Mouse (Mus musculus): ENCODE results near the gene Stip1. TPM values are rescaled to one million over a fixed set of nuclear protein-coding genes. Genes with fewer than 3 reads are reported as not detected.

The Stip1 gene
- total and polyA plus RNA-seq, 3 experiments: 178 to 314 (median 202) TPM

GRCm38 (mm10) chr19:7066034-7066827 lies 26.5 kb upstream of the Stip1 start:
- H3K4me3 ChIP-seq (replicated peaks in 1 of 3; ENCODE audit: low read depth in 2 of 3, low read length in 2 of 3, poor library complexity in 1 of 3): no peak overlapping the region
- no peak overlapping the region for H3K4me2 ChIP-seq (ENCODE audit: insufficient read depth, low read depth, poor library complexity, severe bottlenecking)
- no peak overlapping the region for H3K9ac ChIP-seq (ENCODE audit: insufficient read depth, low read depth)
- H3K79me2 ChIP-seq (replicated peaks; ENCODE audit: control insufficient read depth, extremely low read depth, insufficient read depth, poor library complexity, severe bottlenecking): no peaks in the 10 kb centered on the region
- in situ Hi-C loops (cut with MboI; ENCODE audit: low pct_ligation_motif_present, low pct_unique_long_range_greater_than_20kb, low sequenced_read_pairs): loop anchor here (25.0 kb wide), 1 partner anchor 346 kb away; the partner anchor contains the start of gene 2700081O15Rik
- dilution Hi-C loops (cut with MboI; ENCODE audit: extremely low pct_ligation_motif_present, extremely low pct_unique_long_range_greater_than_20kb, low sequenced_read_pairs): no loop called here
- peaks cover 12 to 14% of the 10 kb centered on the region in 2 experiments for H3K4me1 ChIP-seq (ENCODE audit: control insufficient read depth in 1 of 2, insufficient read depth in 2 of 2)
- TF ChIP-seq CHD1 (IDR thresholded peaks at IDR 0.05; ENCODE audit: low read depth, low read length) (no peak), MXI1 (IDR thresholded peaks at IDR 0.05; ENCODE audit: low read depth, low read length) (no peak), PAX5 (IDR thresholded peaks at IDR 0.05; ENCODE audit: low read length) (no peak), SIN3A (IDR thresholded peaks at IDR 0.05; ENCODE audit: low read length) (no peak), POLR2AphosphoS2 (IDR thresholded peaks at IDR 0.05; ENCODE audit: low read depth, low read length) (no peak), NELFE (IDR thresholded peaks at IDR 0.05; ENCODE audit: low read depth, low read length) (no peak), USF2 (conservative IDR thresholded peaks at IDR 0.05; ENCODE audit: low read depth, low read length) (no peak), IRF4 (IDR thresholded peaks at IDR 0.05; ENCODE audit: low read depth, low read length) (no peak), TBP (conservative IDR thresholded peaks at IDR 0.05; ENCODE audit: low read depth, low read length) (no peak), EP300 (IDR thresholded peaks at IDR 0.05; ENCODE audit: low read length) (no peak), TCF12 (IDR thresholded peaks at IDR 0.05; ENCODE audit: low read depth, low read length) (no peak), CTCF (conservative IDR thresholded peaks at IDR 0.05 in 1 of 2, IDR thresholded peaks at IDR 0.05 in 1 of 2; ENCODE audit: low read depth in 2 of 2, low read length in 2 of 2) (no peak), E2F4 (IDR thresholded peaks at IDR 0.05; ENCODE audit: insufficient replicate concordance, low read depth, low read length) (no peak), ZNF384 (IDR thresholded peaks at IDR 0.05; ENCODE audit: low read depth, low read length) (no peak), RAD21 (IDR thresholded peaks at IDR 0.05; ENCODE audit: low read depth, low read length) (no peak), JUN (IDR thresholded peaks at IDR 0.05; ENCODE audit: insufficient read depth, low read depth, low read length) (no peak), ZC3H11A (IDR thresholded peaks at IDR 0.05; ENCODE audit: low read depth, low read length) (no peak), KAT2A (IDR thresholded peaks at IDR 0.05; ENCODE audit: insufficient replicate concordance, low read length) (no peak), MEF2A (IDR thresholded peaks at IDR 0.05; ENCODE audit: borderline replicate concordance, low read depth, low read length) (no peak)
- H3K27ac ChIP-seq (ENCODE audit: insufficient read depth, low read depth): no peak overlapping the region
- H3K27me3 ChIP-seq (replicated peaks): peaks cover 54% of the 10 kb centered on the region
- H3K9me3 ChIP-seq (replicated peaks; ENCODE audit: low read length): no peaks in the 10 kb centered on the region
- H3K36me3 ChIP-seq (replicated peaks in 1 of 2; ENCODE audit: control insufficient read depth in 1 of 2, insufficient read depth in 1 of 2, low read length in 1 of 2): no peaks in the 10 kb centered on the region
- no peak for DNase-seq (ENCODE audit: extremely low read depth)

GRCm38 (mm10) chr19:7064571-7064970 lies 24.8 kb upstream of the Stip1 start:
- TF ChIP-seq RAD21 (IDR thresholded peaks at IDR 0.05; ENCODE audit: low read depth, low read length): peak; percentile 88
- TF ChIP-seq USF2 (conservative IDR thresholded peaks at IDR 0.05; ENCODE audit: low read depth, low read length): no peak
- TF ChIP-seq MYC (IDR thresholded peaks at IDR 0.05; ENCODE audit: low read depth, low read length): 0 out of 2 replicates have a peak, but pooled peaks have one; percentile 33
- no peak for TF ChIP-seq ZMIZ1 (IDR thresholded peaks at IDR 0.05; ENCODE audit: low read depth, low read length)
- TF ChIP-seq SMC3 (IDR thresholded peaks at IDR 0.05; ENCODE audit: low read depth, low read length): peak; percentile 87
- TF ChIP-seq CTCF (conservative IDR thresholded peaks at IDR 0.05 in 1 of 2, IDR thresholded peaks at IDR 0.05 in 1 of 2; ENCODE audit: low read depth in 2 of 2, low read length in 2 of 2): peak; percentile 94 to 97
- H3K9me3 ChIP-seq (replicated peaks; ENCODE audit: low read length): no peaks in the 10 kb centered on the region
- peak; percentile 84 for DNase-seq (ENCODE audit: extremely low read depth)
- in situ Hi-C loops (cut with MboI; ENCODE audit: low pct_ligation_motif_present, low pct_unique_long_range_greater_than_20kb, low sequenced_read_pairs): loop anchor here (25.0 kb wide), 1 partner anchor 348 kb away; the partner anchor contains the start of gene 2700081O15Rik
- no peak overlapping the region for H3K27ac ChIP-seq (ENCODE audit: insufficient read depth, low read depth)
- no peaks in the 10 kb centered on the region for H3K79me2 ChIP-seq (replicated peaks; ENCODE audit: control insufficient read depth, extremely low read depth, insufficient read depth, poor library complexity, severe bottlenecking)
- dilution Hi-C loops (cut with MboI; ENCODE audit: extremely low pct_ligation_motif_present, extremely low pct_unique_long_range_greater_than_20kb, low sequenced_read_pairs): no loop called here
- H3K4me3 ChIP-seq (replicated peaks in 1 of 3; ENCODE audit: low read depth in 2 of 3, low read length in 2 of 3, poor library complexity in 1 of 3): no peak overlapping the region
- H3K27me3 ChIP-seq (replicated peaks): peaks cover 60% of the 10 kb centered on the region
- H3K9ac ChIP-seq (ENCODE audit: insufficient read depth, low read depth): no peak overlapping the region
- no peak overlapping the region for H3K4me2 ChIP-seq (ENCODE audit: insufficient read depth, low read depth, poor library complexity, severe bottlenecking)
- H3K4me1 ChIP-seq (ENCODE audit: control insufficient read depth in 1 of 2, insufficient read depth in 2 of 2): peaks cover 12 to 14% of the 10 kb centered on the region in 2 experiments
- H3K36me3 ChIP-seq (replicated peaks in 1 of 2; ENCODE audit: control insufficient read depth in 1 of 2, insufficient read depth in 1 of 2, low read length in 1 of 2): no peaks in the 10 kb centered on the region
